Mouse (Mus musculus) forebrain, embryonic 11.5 days (tissue): Measurements from ENCODE around the gene Otog. TPM values are rescaled to one million over a fixed set of nuclear protein-coding genes. Genes with fewer than 3 reads are reported as not detected.

Experiments used
- ATAC-seq: fragments of 200-750 bp; cut with Nextera tagmentation; replicated peaks from 2 replicates; pipeline ENCODE4 v1.8.0; 2017; ENCODE audit warnings: moderate TSS enrichment; ENCODE audit not compliant: low FRiP score
- DNase-seq: peaks from one replicate; pipeline ENCODE4 v3.0.0-alpha.2; 2017; ENCODE audit warnings: low spot score
- H3K27ac ChIP-seq: fragments of 300-500 bp; sonication (generic); 2 replicates; pipeline ENCODE4 v1.5.1; 2014; ENCODE audit warnings: low read depth, low read length
- H3K27me3 ChIP-seq: fragments of 300-500 bp; sonication (generic); 2 replicates; pipeline ENCODE4 v1.6.1; 2014; ENCODE audit warnings: mild to moderate bottlenecking, low read length, mixed read lengths; ENCODE audit not compliant: control insufficient read depth, insufficient read depth
- H3K36me3 ChIP-seq: fragments of 300-500 bp; sonication (generic); 2 replicates; pipeline ENCODE4 v1.6.1; 2014; ENCODE audit warnings: mild to moderate bottlenecking, low read length, moderate library complexity, mixed read lengths; ENCODE audit not compliant: control insufficient read depth, insufficient read depth
- H3K4me1 ChIP-seq: fragments of 300-500 bp; sonication (generic); replicated peaks from 2 replicates; pipeline ENCODE4 v1.6.1; 2014; ENCODE audit warnings: low read length, mixed read lengths; ENCODE audit not compliant: control insufficient read depth, insufficient read depth
- H3K4me2 ChIP-seq: fragments of 300-500 bp; sonication (generic); 2 replicates; pipeline ENCODE4 v1.6.1; 2014; ENCODE audit warnings: low read depth, mild to moderate bottlenecking, low read length, moderate library complexity, mixed read lengths; ENCODE audit not compliant: severe bottlenecking
- H3K4me3 ChIP-seq: fragments of 300-500 bp; sonication (generic); 2 replicates; pipeline ENCODE4 v1.5.1; 2014; ENCODE audit warnings: low read depth, low read length
- H3K9ac ChIP-seq: fragments of 300-500 bp; sonication (generic); 2 replicates; pipeline ENCODE4 v1.6.1; 2014; ENCODE audit warnings: low read length
- H3K9me3 ChIP-seq: fragments of 300-500 bp; sonication (generic); 2 replicates; pipeline ENCODE4 v1.6.1; 2016; ENCODE audit warnings: low read length, mixed read lengths; ENCODE audit not compliant: control insufficient read depth
- WGBS: fragments of 180-500 bp; shearing (Covaris S2); extraction: QIAGEN DNeasy Blood & Tissue Kit; methylation state at CpG from one replicate; pipeline ENCODE4 v1.1.7; 2014; 5-methylcytosine and 5-hydroxymethylcytosine counted together
- polyA plus RNA-seq: library from polyadenylated mRNA; unstranded; fragments of >200 nt; fragmentation: Nextera tagmentation; extraction: Ambion mirVana; gene quantifications from 2 replicates; pipeline ENCODE4 v1.2.1, GENCODE M21; 2014

The Otog gene
- polyA plus RNA-seq, 1 experiment from 2014 or later = 0.11 TPM

DNA sequence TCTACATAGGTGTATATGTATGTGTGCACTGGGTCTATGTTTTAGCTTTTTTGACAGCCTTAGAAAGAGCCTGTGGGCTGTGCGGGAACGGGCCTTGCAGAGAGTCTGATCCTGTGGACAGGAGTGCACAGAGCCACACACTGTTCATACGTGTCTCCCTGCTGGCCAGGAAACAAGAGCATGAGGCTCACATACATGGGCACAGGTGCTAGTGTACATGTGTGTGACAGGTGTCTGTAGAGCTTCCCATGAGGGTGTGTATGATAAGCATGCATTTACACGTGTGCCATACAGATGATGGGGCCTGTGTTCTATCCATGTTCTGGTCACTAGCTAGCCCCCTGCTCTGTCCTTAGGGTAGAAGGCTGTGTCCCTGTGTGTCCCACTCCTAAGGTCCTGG, 45.6 kb downstream of the Otog start:
- Histone ChIP-seq H3K27ac (no peak overlapping the region), H3K4me2 (no peak overlapping the region), H3K27me3 (no peaks in the 10 kb centered on the region), H3K4me3 (no peak overlapping the region), H3K4me1 (no peaks in the 10 kb centered on the region), H3K36me3 (no peaks in the 10 kb centered on the region), H3K9me3 (no peaks in the 10 kb centered on the region), H3K9ac (no peak overlapping the region)
- no peak for ATAC-seq
- no peak for DNase-seq
- WGBS = 92% methylated on average over 4 of the region's 4 CpGs

DNA sequence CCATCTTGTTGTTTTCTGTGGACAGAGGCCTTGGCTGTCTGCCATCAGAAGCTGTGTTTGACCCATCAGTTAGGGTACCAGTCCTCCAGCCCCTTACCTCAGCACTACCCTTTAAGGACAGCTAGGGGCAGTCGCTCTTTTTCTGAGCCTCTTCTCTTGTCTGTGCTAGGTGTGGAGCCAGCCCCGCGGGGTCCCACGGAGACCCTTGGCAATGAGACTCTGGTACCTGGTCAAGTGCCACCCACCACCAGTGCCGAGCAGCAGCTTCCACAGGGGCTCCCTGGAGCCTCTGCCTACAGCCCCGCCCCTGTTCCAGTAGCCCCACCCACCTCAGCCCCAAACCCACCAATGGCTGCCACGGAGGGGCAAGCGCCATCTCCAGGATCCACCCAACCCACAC, 46.3 kb downstream of the Otog start:
- no peaks in the 10 kb centered on the region for H3K4me1 ChIP-seq
- no peaks in the 10 kb centered on the region for H3K36me3 ChIP-seq
- H3K27ac ChIP-seq = no peak overlapping the region
- H3K4me2 ChIP-seq = no peak overlapping the region
- DNase-seq (peak; percentile 50), ATAC-seq (no peak)
- WGBS = 38% methylated on average over 8 of the region's 8 CpGs
- H3K9ac ChIP-seq = no peak overlapping the region
- H3K27me3 ChIP-seq = no peaks in the 10 kb centered on the region
- no peak overlapping the region for H3K4me3 ChIP-seq
- H3K9me3 ChIP-seq = no peaks in the 10 kb centered on the region

DNA sequence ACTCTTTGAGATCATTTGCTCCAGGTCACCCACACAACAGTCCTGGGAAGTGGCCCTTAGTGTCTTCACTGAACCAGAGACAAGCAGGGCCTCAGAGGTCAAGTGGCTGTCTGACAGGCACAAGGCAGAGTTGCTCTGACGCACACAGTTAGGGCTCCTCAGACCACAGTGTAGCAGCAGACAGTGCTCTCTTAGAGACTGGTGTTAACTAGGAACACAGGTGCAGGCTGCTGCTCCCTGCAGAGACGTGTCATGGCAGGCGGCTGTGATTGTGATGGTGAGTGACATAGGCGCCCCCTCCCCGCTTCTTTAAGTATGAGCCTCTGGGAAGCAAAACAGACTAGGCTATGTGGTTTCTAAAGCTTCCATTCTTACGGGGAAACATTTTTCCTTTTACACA, 55.5 kb downstream of the Otog start:
- Histone ChIP-seq H3K36me3 (no peaks in the 10 kb centered on the region), H3K9ac (no peak overlapping the region), H3K27ac (no peak overlapping the region), H3K4me1 (no peaks in the 10 kb centered on the region), H3K9me3 (no peaks in the 10 kb centered on the region), H3K27me3 (no peaks in the 10 kb centered on the region), H3K4me2 (no peak overlapping the region), H3K4me3 (no peak overlapping the region)
- no peak for ATAC-seq
- 27% methylated on average over 6 of the region's 6 CpGs for WGBS
- no peak for DNase-seq

DNA sequence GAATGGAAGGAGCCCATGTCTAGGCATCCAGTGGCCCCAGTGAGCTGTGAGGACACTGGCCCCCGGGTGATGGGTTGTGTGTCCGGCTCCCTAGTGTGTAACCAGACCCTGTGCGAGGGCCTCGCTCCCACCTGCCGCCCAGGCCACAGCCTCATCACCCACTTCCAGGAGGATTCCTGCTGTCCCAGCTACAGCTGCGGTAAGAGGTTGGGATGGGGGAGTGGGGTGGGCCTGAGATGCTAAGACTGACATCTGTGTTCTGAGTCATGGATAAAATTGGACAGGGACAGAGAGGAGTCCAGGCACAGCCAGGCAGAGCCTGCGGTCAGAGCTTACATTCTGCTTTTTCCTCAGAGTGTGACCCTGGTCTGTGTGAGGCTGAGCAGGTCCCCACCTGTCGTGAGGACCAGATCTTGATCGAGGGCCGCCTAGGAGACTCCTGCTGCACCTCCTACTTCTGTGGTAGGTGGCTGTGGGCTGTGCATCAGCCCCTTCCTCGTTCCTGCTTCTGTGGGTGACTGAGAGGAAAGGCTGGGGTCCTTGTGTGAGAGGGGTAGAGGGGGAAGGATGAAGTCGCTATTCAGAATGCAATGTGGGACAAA, 60.3 kb downstream of the Otog start:
- no peak overlapping the region for H3K9ac ChIP-seq
- no peaks in the 10 kb centered on the region for H3K4me1 ChIP-seq
- no peak overlapping the region for H3K27ac ChIP-seq
- no peaks in the 10 kb centered on the region for H3K9me3 ChIP-seq
- DNase-seq (no peak), ATAC-seq (no peak)
- no peak overlapping the region for H3K4me3 ChIP-seq
- H3K27me3 ChIP-seq = no peaks in the 10 kb centered on the region
- no peaks in the 10 kb centered on the region for H3K36me3 ChIP-seq
- WGBS = 83% methylated on average over 12 of the region's 12 CpGs
- no peak overlapping the region for H3K4me2 ChIP-seq

DNA sequence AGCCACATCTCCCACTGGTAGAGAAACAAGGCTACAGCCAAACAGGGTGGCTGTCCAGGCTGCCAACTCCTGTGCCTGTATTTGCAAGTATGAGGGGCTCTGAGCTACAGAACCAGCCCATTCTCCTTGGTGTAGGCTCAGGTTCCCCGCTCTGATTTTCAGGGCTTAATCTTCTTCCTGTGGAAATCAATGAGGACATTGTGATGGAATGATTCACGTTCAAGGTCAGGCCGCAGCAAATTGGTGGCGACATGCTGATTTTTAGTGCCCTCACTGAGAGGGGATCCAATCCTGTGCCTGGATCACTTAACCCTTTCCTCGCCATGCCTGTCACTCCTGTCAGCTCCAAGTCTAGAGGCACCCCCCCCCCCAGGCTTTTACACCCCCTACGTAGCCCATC, 72.7 kb downstream of the Otog start:
- Histone ChIP-seq H3K36me3 (no peaks in the 10 kb centered on the region), H3K9me3 (no peaks in the 10 kb centered on the region), H3K4me1 (no peaks in the 10 kb centered on the region), H3K9ac (no peak overlapping the region), H3K4me3 (no peak overlapping the region), H3K4me2 (no peak overlapping the region), H3K27me3 (no peaks in the 10 kb centered on the region), H3K27ac (no peak overlapping the region)
- DNase-seq = no peak
- ATAC-seq = no peak
- 35% methylated on average over 6 of the region's 6 CpGs for WGBS

DNA sequence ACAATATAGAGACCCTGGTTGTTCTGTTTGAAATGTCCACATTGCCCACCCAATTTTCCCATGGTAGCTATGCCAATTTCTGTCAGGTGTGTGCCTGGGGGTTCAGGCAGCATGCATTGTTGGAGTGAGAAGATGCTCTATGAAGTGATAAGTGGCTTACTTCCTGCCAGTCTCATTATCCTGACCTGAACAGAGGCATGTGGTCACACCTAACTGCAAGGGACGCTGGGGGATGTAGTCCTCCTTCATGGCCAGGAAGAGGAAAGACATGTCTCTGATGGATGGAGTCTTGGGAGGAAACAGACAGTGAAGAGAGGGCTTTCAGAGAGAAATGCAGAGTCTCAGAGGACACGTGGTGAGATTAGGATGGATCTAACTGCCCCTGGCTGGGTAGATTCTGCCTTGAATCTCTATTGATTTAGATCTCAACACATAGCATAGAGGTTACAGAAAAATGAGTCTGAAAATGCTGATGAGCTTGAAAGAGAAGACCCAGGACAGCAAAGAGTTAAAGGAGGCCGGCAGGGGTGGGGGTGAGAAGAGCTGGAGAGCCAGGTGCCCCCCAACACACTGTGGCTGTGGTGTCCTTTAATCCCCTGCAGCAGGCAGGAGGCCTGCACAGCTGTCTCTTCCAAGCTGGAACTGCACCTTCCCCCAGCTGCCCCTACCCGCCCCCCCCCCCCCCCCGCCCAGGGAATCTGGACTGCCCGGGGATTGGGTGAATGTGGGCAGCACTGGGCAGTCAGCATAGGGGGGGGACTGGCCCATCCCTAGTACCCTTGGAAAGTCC, 73.6 kb downstream of the Otog start:
- Histone ChIP-seq H3K27ac (no peak overlapping the region), H3K36me3 (no peaks in the 10 kb centered on the region), H3K9me3 (no peaks in the 10 kb centered on the region), H3K4me3 (no peak overlapping the region), H3K9ac (no peak overlapping the region), H3K27me3 (no peaks in the 10 kb centered on the region), H3K4me2 (no peak overlapping the region), H3K4me1 (no peaks in the 10 kb centered on the region)
- ATAC-seq = no peak
- WGBS = 22% methylated on average over 4 of the region's 6 CpGs
- no peak for DNase-seq

DNA sequence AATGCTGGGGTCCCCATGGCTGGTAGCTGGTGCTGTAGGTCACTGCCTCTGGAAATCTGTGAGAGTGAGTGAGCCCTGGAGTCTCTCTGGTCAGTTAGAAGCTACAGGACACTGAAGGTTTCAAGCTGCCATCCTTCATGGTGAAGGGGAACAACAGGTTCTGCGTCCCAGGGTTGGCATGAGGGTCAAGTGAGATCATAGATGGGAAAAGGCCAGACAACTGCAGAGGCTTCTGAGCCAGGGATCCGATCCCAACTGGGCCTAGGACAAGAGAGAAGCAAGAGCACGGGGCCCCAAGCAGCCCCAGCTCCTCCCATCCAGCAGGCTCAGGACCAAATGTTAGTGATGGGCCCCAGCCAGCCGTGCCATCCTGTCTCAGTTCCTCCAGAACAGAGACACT, 74.9 kb downstream of the Otog start:
- no peaks in the 10 kb centered on the region for H3K27me3 ChIP-seq
- no peak overlapping the region for H3K4me2 ChIP-seq
- no peaks in the 10 kb centered on the region for H3K4me1 ChIP-seq
- no peak overlapping the region for H3K27ac ChIP-seq
- DNase-seq (no peak), ATAC-seq (no peak)
- no peaks in the 10 kb centered on the region for H3K36me3 ChIP-seq
- no peaks in the 10 kb centered on the region for H3K9me3 ChIP-seq
- H3K4me3 ChIP-seq = no peak overlapping the region
- WGBS = 82% methylated on average over 4 of the region's 4 CpGs
- no peak overlapping the region for H3K9ac ChIP-seq

DNA sequence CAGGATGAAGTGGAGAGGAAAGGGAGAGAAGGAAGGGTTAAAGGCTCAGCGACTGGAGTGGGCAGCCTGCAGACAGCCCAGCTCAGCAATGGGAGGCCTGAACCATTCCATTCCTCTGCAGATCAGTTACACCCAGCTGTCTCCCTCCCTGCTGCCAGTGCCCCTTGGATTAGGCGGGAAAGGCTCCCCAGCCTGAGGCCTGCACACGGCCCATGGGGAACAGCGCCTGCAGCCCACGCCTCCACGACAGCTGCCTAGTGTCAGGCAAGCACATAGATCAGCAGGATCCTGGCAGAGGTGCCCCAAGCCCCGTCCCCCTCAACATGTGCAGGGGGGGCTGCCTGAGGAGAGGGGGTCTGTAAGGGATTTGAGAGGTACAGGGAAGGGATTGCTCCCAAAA, 76.2 kb downstream of the Otog start:
- H3K4me3 ChIP-seq = no peak overlapping the region
- DNase-seq (no peak), ATAC-seq (no peak)
- 36% methylated on average over 7 of the region's 7 CpGs for WGBS
- no peak overlapping the region for H3K9ac ChIP-seq
- no peak overlapping the region for H3K4me2 ChIP-seq
- H3K27me3 ChIP-seq = no peaks in the 10 kb centered on the region
- H3K36me3 ChIP-seq = no peaks in the 10 kb centered on the region
- no peaks in the 10 kb centered on the region for H3K4me1 ChIP-seq
- H3K9me3 ChIP-seq = no peaks in the 10 kb centered on the region
- H3K27ac ChIP-seq = no peak overlapping the region

DNA sequence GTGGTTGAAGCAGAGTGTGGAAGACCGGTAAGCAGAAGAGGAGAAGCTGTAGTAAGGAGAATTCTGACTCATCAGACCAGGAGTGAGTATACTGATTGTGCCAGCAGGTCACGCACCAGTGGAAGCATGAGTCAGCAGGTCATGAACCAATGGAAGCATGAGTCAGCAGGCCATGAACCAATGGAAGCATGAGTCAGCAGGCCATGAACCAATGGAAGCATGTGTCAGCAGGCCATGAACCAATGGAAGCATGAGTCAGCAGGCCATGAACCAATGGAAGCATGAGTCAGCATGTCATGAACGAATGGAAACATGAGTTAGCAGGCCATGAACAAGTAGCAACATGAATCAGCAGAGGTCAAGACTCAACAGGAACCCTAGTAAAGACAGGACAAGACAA, 80.5 kb downstream of the Otog start:
- no peak for ATAC-seq
- H3K9ac ChIP-seq = no peak overlapping the region
- no peak overlapping the region for H3K4me3 ChIP-seq
- H3K9me3 ChIP-seq = no peaks in the 10 kb centered on the region
- no peak for DNase-seq
- H3K36me3 ChIP-seq = no peaks in the 10 kb centered on the region
- WGBS = 88% methylated on average over 3 of the region's 3 CpGs
- no peaks in the 10 kb centered on the region for H3K4me1 ChIP-seq
- no peak overlapping the region for H3K4me2 ChIP-seq
- H3K27me3 ChIP-seq = no peaks in the 10 kb centered on the region
- H3K27ac ChIP-seq = no peak overlapping the region
